Mouse (Mus musculus): ENCODE data around the gene Tmeff1. TPM values are rescaled to one million over a fixed set of nuclear protein-coding genes. Genes with fewer than 3 reads are reported as not detected.
"Not testable (repeated sequence)": the region's sequence is repeated elsewhere in the genome, so short reads cannot be mapped to it uniquely, and the experiment has no call there.

The Tmeff1 gene
- polyA plus RNA-seq, 1 experiment from 2014 or later, result 29.4 TPM

- TF ChIP-seq EP300 (IDR thresholded peaks at IDR 0.05) (0 out of 2 replicates have a peak, but pooled peaks have one; percentile 16), CTCF (IDR thresholded peaks at IDR 0.05) (peak; percentile 86)
- no peaks in the 10 kb centered on the region for H3K27me3 ChIP-seq (replicated peaks; ENCODE audit: insufficient read depth, low read length)
- H3K36me3 ChIP-seq (ENCODE audit: insufficient read depth, low read length), result no peaks in the 10 kb centered on the region
- H3K27ac ChIP-seq (ENCODE audit: low read length), result no peak overlapping the region
- peak overlapping the region; percentile 8; the same call in 1 of the 2 replicates for H3K4me2 ChIP-seq (replicated peaks; ENCODE audit: low read depth, low read length)
- DNase-seq (ENCODE audit: low spot score) (peak; percentile 91), ATAC-seq (peak; percentile 53; the same call in 1 of the 2 replicates)
- no peaks in the 10 kb centered on the region for H3K9me3 ChIP-seq (ENCODE audit: low read length)
- no peak overlapping the region for H3K4me3 ChIP-seq (ENCODE audit: low read depth, low read length)
- 29% methylated on average over 10 of the region's 11 CpGs for WGBS
- H3K9ac ChIP-seq (replicated peaks; ENCODE audit: low read depth), result no peak overlapping the region
- no peaks in the 10 kb centered on the region; the same call in 1 of the 2 replicates for H3K4me1 ChIP-seq (ENCODE audit: insufficient read depth, low read depth, low read length)
These were observed 95.8 kb downstream of the Tmeff1 start for GRCm38 (mm10) chr4:48680648-48681343.

GRCm38 (mm10) chr4:48683126-48683525 is 98.2 kb downstream of the Tmeff1 start:
- Histone ChIP-seq H3K9ac (replicated peaks; ENCODE audit: low read depth) (no peak overlapping the region), H3K4me2 (replicated peaks; ENCODE audit: low read depth, low read length) (no peak overlapping the region), H3K27me3 (replicated peaks; ENCODE audit: insufficient read depth, low read length) (no peaks in the 10 kb centered on the region), H3K36me3 (ENCODE audit: insufficient read depth, low read length) (no peaks in the 10 kb centered on the region), H3K27ac (ENCODE audit: low read length) (no peak overlapping the region), H3K9me3 (ENCODE audit: low read length) (no peaks in the 10 kb centered on the region), H3K4me1 (ENCODE audit: insufficient read depth, low read depth, low read length) (no peaks in the 10 kb centered on the region; the same call in 1 of the 2 replicates), H3K4me3 (ENCODE audit: low read depth, low read length) (no peak overlapping the region)
- 90% methylated on average over 8 of the region's 8 CpGs for WGBS
- DNase-seq (ENCODE audit: low spot score), result no peak
- ATAC-seq, result no peak
- TF ChIP-seq EP300 (IDR thresholded peaks at IDR 0.05), result no peak

GRCm38 (mm10) chr4:48683633-48684209 is 98.7 kb downstream of the Tmeff1 start:
- not testable (repeated sequence) for DNase-seq (ENCODE audit: low spot score); H3K4me3 ChIP-seq (ENCODE audit: low read depth, low read length); H3K9ac ChIP-seq (replicated peaks; ENCODE audit: low read depth); H3K9me3 ChIP-seq (ENCODE audit: low read length); H3K27me3 ChIP-seq (replicated peaks; ENCODE audit: insufficient read depth, low read length); ATAC-seq; H3K4me2 ChIP-seq (replicated peaks; ENCODE audit: low read depth, low read length); H3K36me3 ChIP-seq (ENCODE audit: insufficient read depth, low read length); H3K27ac ChIP-seq (ENCODE audit: low read length); H3K4me1 ChIP-seq (ENCODE audit: insufficient read depth, low read depth, low read length)
- 88% methylated on average over 13 of the region's 21 CpGs for WGBS

GRCm38 (mm10) chr4:48684593-48685187 is 99.7 kb downstream of the Tmeff1 start:
- no peak overlapping the region for H3K27ac ChIP-seq (ENCODE audit: low read length)
- no peak for ATAC-seq
- H3K4me2 ChIP-seq (replicated peaks; ENCODE audit: low read depth, low read length), result no peak overlapping the region
- H3K4me3 ChIP-seq (ENCODE audit: low read depth, low read length), result no peak overlapping the region
- no peaks in the 10 kb centered on the region for H3K36me3 ChIP-seq (ENCODE audit: insufficient read depth, low read length)
- H3K27me3 ChIP-seq (replicated peaks; ENCODE audit: insufficient read depth, low read length), result no peaks in the 10 kb centered on the region
- H3K9ac ChIP-seq (replicated peaks; ENCODE audit: low read depth), result no peak overlapping the region
- H3K9me3 ChIP-seq (ENCODE audit: low read length), result no peaks in the 10 kb centered on the region
- H3K4me1 ChIP-seq (ENCODE audit: insufficient read depth, low read depth, low read length), result no peaks in the 10 kb centered on the region; the same call in 1 of the 2 replicates
- DNase-seq (ENCODE audit: low spot score), result peak; percentile 55
- TF ChIP-seq EP300 (IDR thresholded peaks at IDR 0.05) (no peak), CTCF (IDR thresholded peaks at IDR 0.05) (no peak)
- 48% methylated on average over 7 of the region's 7 CpGs for WGBS

GRCm38 (mm10) chr4:48688148-48688547 is 103.2 kb downstream of the Tmeff1 start:
- 71% methylated on average over 6 of the region's 6 CpGs for WGBS
- no peak for ATAC-seq
- H3K4me2 ChIP-seq (replicated peaks; ENCODE audit: low read depth, low read length), result no peak overlapping the region

GRCm38 (mm10) chr4:48690640-48691039 is 105.7 kb downstream of the Tmeff1 start:
- Histone ChIP-seq H3K36me3 (ENCODE audit: insufficient read depth, low read length) (no peaks in the 10 kb centered on the region), H3K4me2 (replicated peaks; ENCODE audit: low read depth, low read length) (no peak overlapping the region), H3K9ac (replicated peaks; ENCODE audit: low read depth) (no peak overlapping the region), H3K4me1 (ENCODE audit: insufficient read depth, low read depth, low read length) (no peaks in the 10 kb centered on the region), H3K27me3 (replicated peaks; ENCODE audit: insufficient read depth, low read length) (no peaks in the 10 kb centered on the region), H3K4me3 (ENCODE audit: low read depth, low read length) (no peak overlapping the region), H3K9me3 (ENCODE audit: low read length) (no peaks in the 10 kb centered on the region), H3K27ac (ENCODE audit: low read length) (no peak overlapping the region)
- no peak for ATAC-seq
- no peak for TF ChIP-seq EP300 (IDR thresholded peaks at IDR 0.05)
- TF ChIP-seq CTCF (IDR thresholded peaks at IDR 0.05), result peak; percentile 74
- DNase-seq (ENCODE audit: low spot score), result peak; percentile 66
- 80% methylated on average over 9 of the region's 9 CpGs for WGBS

More at GRCm38 (mm10) chr4:48688148-48688547, 103.2 kb downstream of the Tmeff1 start:
- Histone ChIP-seq H3K27me3 (replicated peaks; ENCODE audit: insufficient read depth, low read length) (no peaks in the 10 kb centered on the region), H3K4me1 (ENCODE audit: insufficient read depth, low read depth, low read length) (no peaks in the 10 kb centered on the region; the same call in 1 of the 2 replicates), H3K27ac (ENCODE audit: low read length) (no peak overlapping the region), H3K9me3 (ENCODE audit: low read length) (no peaks in the 10 kb centered on the region), H3K36me3 (ENCODE audit: insufficient read depth, low read length) (no peaks in the 10 kb centered on the region), H3K4me3 (ENCODE audit: low read depth, low read length) (no peak overlapping the region), H3K9ac (replicated peaks; ENCODE audit: low read depth) (no peak overlapping the region)
- no peak for TF ChIP-seq CTCF (IDR thresholded peaks at IDR 0.05)
- TF ChIP-seq EP300 (IDR thresholded peaks at IDR 0.05), result no peak
- no peak for DNase-seq (ENCODE audit: low spot score)

All from lung, postnatal 0 days (tissue).